ENCODE assay signal across 7 mouse cellular contexts in the genomic region with DNA sequence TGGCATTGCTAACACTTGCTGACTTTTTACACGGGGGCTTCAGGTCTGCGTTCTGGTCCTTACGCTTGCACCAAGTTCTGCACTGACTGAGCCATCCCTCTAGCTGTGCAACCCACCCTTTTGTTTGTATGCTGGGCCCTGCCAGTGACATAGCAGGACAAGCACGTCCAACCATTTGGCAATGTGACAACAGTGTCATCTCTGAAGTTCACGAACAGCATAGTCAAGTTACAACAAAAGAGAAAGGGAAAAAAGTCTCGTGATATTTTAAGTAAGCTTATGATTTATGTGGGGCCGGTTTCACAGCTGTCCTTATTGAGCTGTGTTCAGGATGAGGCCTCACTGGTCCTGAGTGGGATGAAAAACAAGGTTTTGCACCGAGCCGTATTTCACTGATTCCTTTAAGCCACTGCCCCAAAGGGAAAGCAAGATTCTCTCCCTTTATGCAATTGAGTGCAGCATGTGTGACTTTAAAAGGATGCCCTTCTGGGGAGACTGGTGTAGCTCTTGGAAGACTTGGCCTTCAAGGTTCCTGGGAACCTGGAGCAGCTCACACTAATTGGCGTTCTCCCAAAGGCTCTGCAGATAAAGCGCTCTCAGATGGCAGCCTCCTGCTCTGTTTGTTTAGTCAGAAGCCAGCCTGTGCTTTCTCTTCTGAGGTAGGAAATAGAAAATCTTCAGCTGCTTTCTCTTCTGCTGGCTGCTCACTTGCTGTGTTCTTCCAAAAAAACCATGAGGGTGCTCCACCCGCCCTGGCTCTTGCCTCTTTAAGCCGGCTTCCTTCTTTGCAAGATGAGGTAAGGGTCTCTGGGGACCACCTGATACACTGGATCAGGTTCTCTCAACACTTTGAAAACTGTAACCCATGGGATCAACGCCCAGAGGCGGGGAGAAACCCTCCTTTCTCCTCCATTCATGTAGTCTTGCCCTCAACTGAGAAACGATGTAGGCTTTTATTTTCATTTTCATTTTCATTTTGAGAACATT. TPM values are rescaled to one million over a fixed set of nuclear protein-coding genes. Genes with fewer than 3 reads are reported as not detected.
DNase-seq lines count a peak whose midpoint lies in the region; ATAC-seq lines count a peak whose summit lies in the region.

No protein-coding gene starts in this region.

- no peaks in the 10 kb centered on the region for H3K36me3 ChIP-seq in lung, embryonic 15.5 days
- no peaks in the 10 kb centered on the region for H3K36me3 ChIP-seq in intestine, embryonic 14.5 days (ENCODE audit: control insufficient read depth, insufficient read depth, low read length)

- WGBS in lung, embryonic 15.5 days = 44% methylated on average over 16 of the region's 16 CpGs
- 58% methylated on average over 16 of the region's 16 CpGs for WGBS in intestine, embryonic 14.5 days

- H3K4me2 ChIP-seq in lung, embryonic 15.5 days = 0 out of 2 replicates have a peak overlapping the region, but pooled peaks have one; percentile 15
- no peak overlapping the region for H3K4me2 ChIP-seq in intestine, embryonic 14.5 days (ENCODE audit: low read length)

- peak; percentile 55; the same call in 1 of the 2 replicates for ATAC-seq in lung, embryonic 15.5 days (ENCODE audit: borderline replicate concordance, extremely low read depth, low FRiP score, low TSS enrichment)
- ATAC-seq in intestine, embryonic 14.5 days (replicated peaks; ENCODE audit: low FRiP score, low TSS enrichment, low read depth) = no peak

- no peak overlapping the region; the same call in 1 of the 2 replicates for H3K9ac ChIP-seq in lung, embryonic 15.5 days
- no peak overlapping the region for H3K9ac ChIP-seq in intestine, embryonic 14.5 days (ENCODE audit: low read length)

- H3K27ac ChIP-seq in lung, embryonic 15.5 days = no peak overlapping the region; the same call in 1 of the 2 replicates
- no peak overlapping the region for H3K27ac ChIP-seq in brown adipose tissue, adult 24 weeks (replicated peaks; ENCODE audit: low read depth, low read length)
- peak overlapping the region; percentile 67 for H3K27ac ChIP-seq in intestine, embryonic 14.5 days (ENCODE audit: low read depth)

- H3K4me1 ChIP-seq in lung, embryonic 15.5 days = peaks cover 19% of the 10 kb centered on the region
- no peaks in the 10 kb centered on the region for H3K4me1 ChIP-seq in brown adipose tissue, adult 24 weeks (ENCODE audit: control insufficient read depth, insufficient read depth, insufficient read length, low read length)
- H3K4me1 ChIP-seq in intestine, embryonic 14.5 days (replicated peaks; ENCODE audit: control insufficient read depth, insufficient read depth, low read length) = peaks cover 10% of the 10 kb centered on the region

- no peaks in the 10 kb centered on the region for H3K9me3 ChIP-seq in lung, embryonic 15.5 days
- no peaks in the 10 kb centered on the region for H3K9me3 ChIP-seq in intestine, embryonic 14.5 days (ENCODE audit: control insufficient read depth, low read length)

- no peaks in the 10 kb centered on the region for H3K27me3 ChIP-seq in lung, embryonic 15.5 days
- no peaks in the 10 kb centered on the region for H3K27me3 ChIP-seq in intestine, embryonic 14.5 days (replicated peaks; ENCODE audit: control insufficient read depth, insufficient read depth, low read length)

- H3K4me3 ChIP-seq in lung, embryonic 15.5 days = no peak overlapping the region
- H3K4me3 ChIP-seq in brown adipose tissue, adult 24 weeks (ENCODE audit: insufficient read depth, low read depth, low read length) = peak overlapping the region; percentile 48
- H3K4me3 ChIP-seq in intestine, embryonic 14.5 days (ENCODE audit: low read depth, low read length) = no peak overlapping the region

- DNase-seq in lung, postnatal 14 days = no peak
- peak; percentile 44 to 60 for DNase-seq in frontal cortex, postnatal 36 days (ENCODE audit: low spot score in 2 of 2)
- DNase-seq in intestine, embryonic 14.5 days (ENCODE audit: low spot score) = peak; percentile 65
- peak; percentile 10 to 25 for DNase-seq in lung, postnatal 4 days
- peak; percentile 38 for DNase-seq in testis, postnatal 14 days (ENCODE audit: low spot score)

RNA-seq across cellular contexts. Expression of gene Gm10645, which starts 34.5 kb away (rescaled TPM):
- polyA plus RNA-seq in lung, embryonic 15.5 days (2015; fragmentation: Nextera tagmentation; extraction: Ambion mirVana) = 1.2 and 1.4 TPM in 2 replicates
- not detected in 2 replicates for polyA plus RNA-seq in brown adipose tissue, adult 24 weeks (2012; ENCODE audit: insufficient read depth, insufficient read length, missing spikeins)
- 2.1 and 2.3 TPM in 2 replicates for polyA plus RNA-seq in intestine, embryonic 14.5 days (2014; fragmentation: Nextera tagmentation; extraction: Ambion mirVana)

RNA-seq across cellular contexts. Expression of gene Tbc1d9, which starts 35.3 kb away (rescaled TPM):
- polyA plus RNA-seq in lung, embryonic 15.5 days (2015; fragmentation: Nextera tagmentation; extraction: Ambion mirVana) = 1.7 and 2.0 TPM in 2 replicates
- 1.2 and 3.1 TPM in 2 replicates for polyA plus RNA-seq in brown adipose tissue, adult 24 weeks (2012; ENCODE audit: insufficient read depth, insufficient read length, missing spikeins)
- polyA plus RNA-seq in intestine, embryonic 14.5 days (2014; fragmentation: Nextera tagmentation; extraction: Ambion mirVana) = 2.9 and 3.5 TPM in 2 replicates
